In genomic region chr13:34078500-34079280, GRCm38 (mm10) we compare ENCODE assay signal across 8 mouse cellular contexts. TPM values are rescaled to one million over a fixed set of nuclear protein-coding genes. Genes with fewer than 3 reads are reported as not detected.
DNase-seq lines count a peak whose midpoint lies in the region; ATAC-seq and TF ChIP-seq lines count a peak whose summit lies in the region.

No protein-coding gene starts in this region.

- WGBS in lung, embryonic 14.5 days = 33% methylated on average over 16 of the region's 16 CpGs
- WGBS in limb, embryonic 13.5 days = 23% methylated on average over 16 of the region's 16 CpGs

- H3K4me1 ChIP-seq in lung, embryonic 14.5 days (ENCODE audit: insufficient read depth) = peaks cover 5% of the 10 kb centered on the region; the same call in 1 of the 2 replicates
- H3K4me1 ChIP-seq in embryonic fibroblast, embryonic 13.5 days (ENCODE audit: control insufficient read depth, insufficient read depth, low read length) = peaks cover 11% of the 10 kb centered on the region
- peaks cover 20% of the 10 kb centered on the region for H3K4me1 ChIP-seq in limb, embryonic 13.5 days

- no peak for TF ChIP-seq POLR2A in embryonic fibroblast, embryonic 13.5 days (IDR thresholded peaks at IDR 0.05; ENCODE audit: low read depth, low read length)

- no peak overlapping the region for H3K27ac ChIP-seq in lung, embryonic 14.5 days (ENCODE audit: low read depth)
- 0 out of 2 replicates have a peak overlapping the region, but pooled peaks have one; percentile 1 for H3K27ac ChIP-seq in embryonic fibroblast, embryonic 13.5 days (ENCODE audit: insufficient read depth, low read length)
- H3K27ac ChIP-seq in limb, embryonic 13.5 days = no peak overlapping the region

- no peaks in the 10 kb centered on the region for H3K9me3 ChIP-seq in lung, embryonic 14.5 days (ENCODE audit: low read depth, low read length)
- no peaks in the 10 kb centered on the region for H3K9me3 ChIP-seq in limb, embryonic 13.5 days

- peak overlapping the region; percentile 84 for H3K4me2 ChIP-seq in lung, embryonic 14.5 days
- H3K4me2 ChIP-seq in limb, embryonic 13.5 days (replicated peaks) = peak overlapping the region; percentile 79

- H3K36me3 ChIP-seq in lung, embryonic 14.5 days (ENCODE audit: insufficient read depth) = peaks cover 16% of the 10 kb centered on the region; the same call in 1 of the 2 replicates
- peaks cover 8% of the 10 kb centered on the region for H3K36me3 ChIP-seq in limb, embryonic 13.5 days
- no peaks in the 10 kb centered on the region for H3K36me3 ChIP-seq in splenic B cell, adult 2 months (ENCODE audit: control insufficient read depth, insufficient read depth, low read length, poor library complexity, severe bottlenecking)

- no peak for DNase-seq in lung, embryonic 14.5 days
- no peak for DNase-seq in lung, postnatal 10 days
- DNase-seq in splenic B cell, adult 2 months (ENCODE audit: low read depth, low spot score) = peak; percentile 16
- DNase-seq in right cerebral cortex, adult 2 months (ENCODE audit: low spot score in 2 of 2) = no peak
- no peak for DNase-seq in yolk sac, embryonic 10.5 days (ENCODE audit: low spot score)
- no peak for DNase-seq in frontal cortex, postnatal 36 days (ENCODE audit: low spot score in 2 of 2)

- H3K9ac ChIP-seq in lung, embryonic 14.5 days = peak overlapping the region; percentile 75; the same call in 1 of the 2 replicates
- peak overlapping the region; percentile 75 for H3K9ac ChIP-seq in limb, embryonic 13.5 days

- H3K4me3 ChIP-seq in lung, embryonic 14.5 days (ENCODE audit: low read depth, low read length) = peak overlapping the region; percentile 69; the same call in 1 of the 2 replicates
- H3K4me3 ChIP-seq in embryonic fibroblast, embryonic 13.5 days (ENCODE audit: insufficient read depth, low read length) = no peak overlapping the region
- peak overlapping the region; percentile 64 for H3K4me3 ChIP-seq in limb, embryonic 13.5 days

- no peaks in the 10 kb centered on the region for H3K27me3 ChIP-seq in lung, embryonic 14.5 days (ENCODE audit: insufficient read depth, low read length)
- no peaks in the 10 kb centered on the region for H3K27me3 ChIP-seq in limb, embryonic 13.5 days
- H3K27me3 ChIP-seq in splenic B cell, adult 2 months (ENCODE audit: control insufficient read depth, insufficient read depth, low read length, poor library complexity, severe bottlenecking) = no peaks in the 10 kb centered on the region

- no peak for TF ChIP-seq CTCF in lung, embryonic 14.5 days (IDR thresholded peaks at IDR 0.05; ENCODE audit: low read depth)
- no peak for TF ChIP-seq CTCF in embryonic fibroblast, embryonic 13.5 days (IDR thresholded peaks at IDR 0.05; ENCODE audit: borderline replicate concordance, insufficient read depth, low read length)

- ATAC-seq in lung, embryonic 14.5 days (ENCODE audit: insufficient read depth) = 0 out of 2 replicates have a peak, but pooled peaks have one; percentile 13
- peak; percentile 33; the same call in 1 of the 2 replicates for ATAC-seq in limb, embryonic 13.5 days (ENCODE audit: low FRiP score, low read depth)

RNA-seq across cellular contexts. Expression of gene Tubb2a, which starts 0.9 kb away (rescaled TPM):
- 164 and 169 TPM in 2 replicates for polyA plus RNA-seq in lung, embryonic 14.5 days (2014; fragmentation: Nextera tagmentation; extraction: Ambion mirVana)
- polyA plus RNA-seq in embryonic fibroblast, embryonic 13.5 days (2011; ENCODE audit: insufficient read length, low read depth, missing spikeins) = 137 and 139 TPM in 2 replicates
- 150 and 152 TPM in 2 replicates for polyA plus RNA-seq in limb, embryonic 13.5 days (2015; fragmentation: Nextera tagmentation; extraction: Ambion mirVana)

RNA-seq across cellular contexts. Expression of gene Bphl, which starts 41.3 kb away (rescaled TPM):
- polyA plus RNA-seq in lung, embryonic 14.5 days (2014; fragmentation: Nextera tagmentation; extraction: Ambion mirVana) = 46.8 and 49.0 TPM in 2 replicates
- polyA plus RNA-seq in embryonic fibroblast, embryonic 13.5 days (2011; ENCODE audit: insufficient read length, low read depth, missing spikeins) = 38.4 and 45.9 TPM in 2 replicates
- polyA plus RNA-seq in limb, embryonic 13.5 days (2015; fragmentation: Nextera tagmentation; extraction: Ambion mirVana) = 42.3 and 46.5 TPM in 2 replicates

RNA-seq across cellular contexts. Expression of gene Tubb2b, which starts 51.6 kb away (rescaled TPM):
- polyA plus RNA-seq in lung, embryonic 14.5 days (2014; fragmentation: Nextera tagmentation; extraction: Ambion mirVana) = 13.3 and 15.9 TPM in 2 replicates
- 146 and 176 TPM in 2 replicates for polyA plus RNA-seq in embryonic fibroblast, embryonic 13.5 days (2011; ENCODE audit: insufficient read length, low read depth, missing spikeins)
- 40.1 and 42.0 TPM in 2 replicates for polyA plus RNA-seq in limb, embryonic 13.5 days (2015; fragmentation: Nextera tagmentation; extraction: Ambion mirVana)
